Mouse (Mus musculus) liver, adult 2 months (tissue): ENCODE measurements at regions not wholly inside any gene's neighbourhood (a gene's known extent, or its start where the extent isn't known, plus 50 kb on each side); places are given as distances from the start of the nearest gene placed in this dataset.

ENCODE experiments used
- DNase-seq: peaks from one replicate; pipeline ENCODE4 v3.0.0-alpha.2; 2011; ENCODE audit warnings: low read depth, low spot score; ENCODE audit errors: extremely low read depth
- H3K27ac ChIP-seq: fragments of 200-500 bp; replicated peaks from 2 replicates; pipeline ENCODE4 v1.5.1; 2012; ENCODE audit warnings: low read depth, mild to moderate bottlenecking, control low read depth, inconsistent platforms, low read length; ENCODE audit not compliant: insufficient read depth
- H3K27me3 ChIP-seq: fragments of 200-500 bp; 2 replicates; pipeline ENCODE4 v1.6.1; 2012; ENCODE audit warnings: mild to moderate bottlenecking, moderate library complexity, low read length, inconsistent platforms; ENCODE audit not compliant: control insufficient read depth, insufficient read depth
- H3K36me3 ChIP-seq: fragments of 200-500 bp; 2 replicates; pipeline ENCODE4 v1.6.1; 2012; ENCODE audit warnings: low read length, inconsistent platforms; ENCODE audit not compliant: control insufficient read depth, insufficient read depth
- H3K4me1 ChIP-seq: fragments of 200-500 bp; 2 replicates; pipeline ENCODE4 v1.6.1; 2011; ENCODE audit warnings: low read length; ENCODE audit not compliant: control insufficient read depth, insufficient read depth
- H3K4me3 ChIP-seq: fragments of 200-500 bp; 2 replicates; pipeline ENCODE4 v1.5.1; 2011; ENCODE audit warnings: low read depth, mild to moderate bottlenecking, control low read depth, low read length, moderate library complexity; ENCODE audit not compliant: insufficient read depth
- H3K79me2 ChIP-seq: fragments of 200-500 bp; 2 replicates; pipeline ENCODE4 v1.6.1; 2012; ENCODE audit warnings: inconsistent platforms, mild to moderate bottlenecking, low read length, moderate library complexity; ENCODE audit not compliant: control insufficient read depth, insufficient read depth
- H3K9ac ChIP-seq: fragments of 200-500 bp; 2 replicates; pipeline ENCODE4 v1.6.1; 2012; ENCODE audit warnings: low read depth, mild to moderate bottlenecking, control low read depth, inconsistent platforms, low read length
- CTCF ChIP-seq: fragments of 200-500 bp; IDR thresholded peaks from 2 replicates; pipeline ENCODE4 v1.5.1; 2011; ENCODE audit warnings: low read depth, low read length, control low read depth
- POLR2A ChIP-seq: fragments of 200-500 bp; IDR thresholded peaks from 2 replicates; pipeline ENCODE4 v1.6.1; 2011; ENCODE audit warnings: low read length, control low read depth; ENCODE audit not compliant: insufficient read depth; ENCODE audit errors: extremely low read depth
- WGBS: fragments of 180-500 bp; shearing (Covaris S2); methylation state at CpG from one replicate; pipeline ENCODE4 v1.1.7; 2018; 5-methylcytosine and 5-hydroxymethylcytosine counted together

DNA sequence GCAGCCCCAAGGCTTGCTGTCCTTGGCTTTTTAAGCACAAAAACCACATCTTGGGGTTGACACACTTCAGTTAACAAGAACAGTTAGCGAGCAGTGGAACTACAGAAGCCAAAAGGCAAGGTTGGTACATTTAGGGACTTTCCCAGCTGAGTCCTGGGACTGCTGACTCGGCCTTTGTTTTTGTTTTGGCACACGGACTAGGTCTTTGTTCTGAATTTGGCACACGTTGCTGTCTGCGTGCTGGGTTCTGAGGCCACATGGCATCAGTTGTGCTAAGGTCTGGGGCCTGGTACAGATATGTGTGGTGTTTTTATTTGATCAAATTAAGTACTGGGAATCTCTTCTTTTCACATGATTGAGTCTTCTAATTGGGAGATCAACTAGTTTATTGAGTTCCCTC lies 124.1 kb upstream of the Gm6793 start:
- no peak for DNase-seq
- H3K4me3 ChIP-seq = no peak overlapping the region
- H3K27me3 ChIP-seq = no peaks in the 10 kb centered on the region
- no peaks in the 10 kb centered on the region for H3K4me1 ChIP-seq
- no peak overlapping the region for H3K9ac ChIP-seq
- 65% methylated on average over 5 of the region's 5 CpGs for WGBS
- no peaks in the 10 kb centered on the region for H3K79me2 ChIP-seq
- no peaks in the 10 kb centered on the region for H3K36me3 ChIP-seq
- TF ChIP-seq POLR2A = no peak
- no peak for TF ChIP-seq CTCF
- H3K27ac ChIP-seq = no peak overlapping the region

DNA sequence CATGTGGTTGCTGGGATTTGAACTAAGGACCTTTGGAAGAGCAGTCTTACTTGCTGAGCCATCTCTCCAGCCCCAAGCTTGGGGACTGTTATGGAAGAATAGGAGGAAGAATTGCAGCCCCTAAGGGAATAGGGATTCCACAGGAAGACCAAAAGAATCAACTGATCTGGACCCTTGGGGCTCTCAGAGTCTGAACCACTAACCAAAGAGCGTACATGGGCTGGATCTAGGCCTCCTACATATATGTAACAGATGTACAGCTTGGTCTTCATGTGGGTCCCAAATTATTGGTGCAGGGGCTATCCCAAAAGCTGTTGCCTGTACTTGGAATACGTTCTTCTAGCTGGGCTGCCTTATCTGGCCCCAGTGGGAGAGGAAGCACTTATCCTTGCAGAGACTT lies 115.4 kb upstream of the Gm6793 start:
- WGBS = 48% methylated on average over 2 of the region's 2 CpGs
- no peaks in the 10 kb centered on the region for H3K79me2 ChIP-seq
- no peak overlapping the region for H3K9ac ChIP-seq
- TF ChIP-seq POLR2A (no peak), CTCF (no peak)
- H3K36me3 ChIP-seq = no peaks in the 10 kb centered on the region
- no peaks in the 10 kb centered on the region for H3K4me1 ChIP-seq
- no peaks in the 10 kb centered on the region for H3K27me3 ChIP-seq
- H3K4me3 ChIP-seq = no peak overlapping the region
- no peak for DNase-seq
- no peak overlapping the region for H3K27ac ChIP-seq

- Histone ChIP-seq H3K27ac (no peak overlapping the region), H3K79me2 (no peaks in the 10 kb centered on the region), H3K4me3 (no peak overlapping the region), H3K27me3 (no peaks in the 10 kb centered on the region), H3K36me3 (no peaks in the 10 kb centered on the region), H3K4me1 (no peaks in the 10 kb centered on the region), H3K9ac (no peak overlapping the region)
- DNase-seq = peak; percentile 46
- 52% methylated on average over 14 of the region's 14 CpGs for WGBS
- TF ChIP-seq POLR2A (no peak), CTCF (no peak)
These were observed 114.1 kb upstream of the Gm6793 start for GRCm38 (mm10) chr8:112128833-112129518.

GRCm38 (mm10) chr8:112111950-112112349 lies 97.1 kb upstream of the Gm6793 start:
- WGBS = 26% methylated on average over 2 of the region's 2 CpGs
- DNase-seq = peak; percentile 79
- H3K36me3 ChIP-seq = no peaks in the 10 kb centered on the region
- H3K4me3 ChIP-seq = no peak overlapping the region
- TF ChIP-seq CTCF (no peak), POLR2A (no peak)
- H3K27me3 ChIP-seq = peaks cover 2% of the 10 kb centered on the region; the same call in 1 of the 2 replicates
- H3K4me1 ChIP-seq = no peaks in the 10 kb centered on the region
- no peak overlapping the region for H3K9ac ChIP-seq
- no peaks in the 10 kb centered on the region for H3K79me2 ChIP-seq
- no peak overlapping the region for H3K27ac ChIP-seq

- TF ChIP-seq POLR2A = no peak
- no peak for TF ChIP-seq CTCF
- Histone ChIP-seq H3K36me3 (no peaks in the 10 kb centered on the region), H3K79me2 (no peaks in the 10 kb centered on the region), H3K9ac (no peak overlapping the region), H3K4me3 (no peak overlapping the region), H3K27me3 (no peaks in the 10 kb centered on the region), H3K27ac (no peak overlapping the region), H3K4me1 (no peaks in the 10 kb centered on the region)
- 88% methylated on average over 10 of the region's 10 CpGs for WGBS
- DNase-seq = no peak
These were observed 83.2 kb upstream of the Gm6793 start for GRCm38 (mm10) chr8:112097883-112098635.

GRCm38 (mm10) chr8:112094881-112095280 lies 80.0 kb upstream of the Gm6793 start:
- H3K79me2 ChIP-seq = no peaks in the 10 kb centered on the region
- no peak for DNase-seq
- WGBS = 71% methylated on average over 2 of the region's 2 CpGs
- H3K4me3 ChIP-seq = no peak overlapping the region
- no peaks in the 10 kb centered on the region for H3K4me1 ChIP-seq
- H3K27ac ChIP-seq = no peak overlapping the region
- H3K27me3 ChIP-seq = no peaks in the 10 kb centered on the region
- H3K9ac ChIP-seq = no peak overlapping the region
- TF ChIP-seq CTCF = no peak
- TF ChIP-seq POLR2A = no peak
- H3K36me3 ChIP-seq = no peaks in the 10 kb centered on the region
